Mouse (Mus musculus) megakaryocyte progenitor cell, adult 5-6 weeks (primary cell): ENCODE results near the gene A930002H24Rik. TPM values are rescaled to one million over a fixed set of nuclear protein-coding genes. Genes with fewer than 3 reads are reported as not detected.

Experiments used
- ATAC-seq: replicated peaks from 2 replicates; pipeline ENCODE4 v1.8.0; 2016; ENCODE audit warnings: mild to moderate bottlenecking, moderate TSS enrichment, inconsistent platforms; ENCODE audit not compliant: poor library complexity
- total RNA-seq, 2 experiments: library from RNA; stranded (forward) in 1 of 2; stranded (reverse) in 1 of 2; fragments of 157-497, 149-512 nt in 1 of 2; fragments of 200-1000 nt in 1 of 2; gene quantifications; 2 replicates each; pipeline versions ENCODE4 v1.2.3 to v1.2.4; 2015 to 2017

Gene A930002H24Rik
- total RNA-seq, 2 experiments from 2014 or later: not detected

DNA sequence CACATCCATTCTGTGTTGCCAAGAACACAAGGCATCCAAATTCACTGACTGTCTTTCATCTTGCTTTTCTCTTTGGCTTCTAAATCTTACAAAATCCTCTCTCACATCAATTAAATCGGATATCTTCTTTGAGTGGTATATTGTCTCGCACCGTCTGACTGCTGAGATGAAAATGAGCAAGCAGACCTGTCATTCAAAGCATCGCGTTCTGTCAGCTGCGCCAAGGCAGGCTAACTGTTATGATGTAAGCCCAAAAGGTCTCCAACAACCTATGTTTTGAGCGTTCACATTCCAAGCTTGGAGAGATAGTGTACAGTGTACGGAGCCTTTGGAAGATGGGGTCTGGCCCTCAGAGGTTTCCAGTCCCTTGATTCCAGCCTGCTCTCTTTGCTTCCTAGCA, 26.9 kb downstream of the A930002H24Rik start:
- ATAC-seq: no peak

DNA sequence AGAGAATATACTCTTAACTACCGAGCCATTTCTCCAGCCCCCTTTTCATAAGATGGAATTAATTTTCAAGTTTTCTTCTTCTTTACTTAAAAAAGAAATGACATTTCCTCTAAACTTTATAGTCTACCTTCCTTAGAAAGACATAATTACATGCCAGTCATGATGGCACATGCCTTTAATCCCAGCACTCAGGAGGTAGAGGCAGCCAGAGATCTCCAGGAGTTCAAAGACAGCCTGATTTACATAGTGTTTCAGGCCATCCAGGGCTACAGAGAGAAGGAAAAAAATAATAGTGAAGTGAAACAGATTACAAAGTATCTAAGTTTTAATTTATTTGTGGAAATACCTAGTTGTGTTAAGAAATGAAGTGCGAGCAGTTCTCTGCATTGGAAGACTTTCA, 27.4 kb downstream of the A930002H24Rik start:
- no peak for ATAC-seq

GRCm38 (mm10) chr17:63831550-63831949, 32.0 kb downstream of the A930002H24Rik start:
- ATAC-seq: no peak

DNA sequence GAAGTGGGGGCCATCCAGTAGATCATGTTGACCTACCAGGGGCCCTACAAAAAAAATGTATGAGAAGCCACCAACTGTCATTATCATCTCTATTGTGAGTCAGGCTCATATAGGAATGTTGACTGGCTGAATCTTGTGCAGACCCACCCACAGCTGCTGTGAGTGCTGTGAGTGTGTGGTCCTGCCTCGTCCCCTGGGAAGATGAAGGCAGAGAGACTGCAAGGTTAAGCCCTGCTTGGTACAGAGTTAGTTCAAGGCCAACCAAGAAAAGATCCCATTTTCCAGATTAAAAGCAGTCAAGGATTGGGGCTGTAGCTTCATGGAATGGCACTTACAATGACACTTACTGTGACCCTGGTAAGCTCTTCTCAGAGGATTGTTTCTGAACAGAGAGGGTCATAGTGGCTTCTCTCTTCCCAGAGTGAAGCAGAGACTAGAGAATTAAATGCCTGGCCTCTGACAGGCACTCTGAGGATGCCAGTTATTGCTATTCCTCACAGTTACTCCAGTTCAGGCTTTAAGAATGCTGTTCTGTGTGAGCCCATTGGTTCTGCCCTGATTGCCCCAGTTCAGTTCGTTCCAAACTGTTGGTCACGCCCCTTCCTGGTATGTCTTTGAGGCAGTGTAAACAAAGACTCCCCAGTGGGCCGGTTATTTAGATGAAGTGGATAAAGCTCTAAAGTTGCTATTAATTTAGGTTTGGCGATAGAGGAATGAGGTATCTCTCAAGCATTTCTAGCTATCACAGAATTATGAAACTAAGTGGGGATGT, 34.8 kb downstream of the A930002H24Rik start:
- no peak for ATAC-seq

- ATAC-seq: peak; percentile 91
Measured at GRCm38 (mm10) chr17:63826767-63827166, 36.8 kb downstream of the A930002H24Rik start.

- ATAC-seq: no peak
Measured at GRCm38 (mm10) chr17:63826196-63826595, 37.4 kb downstream of the A930002H24Rik start.

DNA sequence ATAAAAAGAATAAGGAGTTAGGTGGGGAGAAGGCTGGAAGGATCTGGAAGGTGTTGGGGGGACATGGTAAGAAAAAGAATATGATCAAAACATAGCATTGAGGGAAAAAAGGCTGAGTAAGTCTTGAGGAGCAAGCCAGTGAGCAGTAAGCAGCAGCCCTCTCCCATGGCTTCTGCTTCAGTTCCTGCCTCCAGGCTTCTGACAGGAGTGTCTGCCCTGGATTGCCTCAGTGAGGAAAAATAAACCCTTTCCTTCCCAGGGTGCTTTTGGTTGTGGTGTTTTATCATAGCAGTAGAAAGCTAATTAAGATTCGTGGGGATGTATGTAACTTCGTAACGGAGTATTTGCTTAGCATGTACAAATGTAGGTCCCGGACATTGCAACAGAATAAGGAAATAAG, 39.5 kb downstream of the A930002H24Rik start:
- ATAC-seq: no peak

DNA sequence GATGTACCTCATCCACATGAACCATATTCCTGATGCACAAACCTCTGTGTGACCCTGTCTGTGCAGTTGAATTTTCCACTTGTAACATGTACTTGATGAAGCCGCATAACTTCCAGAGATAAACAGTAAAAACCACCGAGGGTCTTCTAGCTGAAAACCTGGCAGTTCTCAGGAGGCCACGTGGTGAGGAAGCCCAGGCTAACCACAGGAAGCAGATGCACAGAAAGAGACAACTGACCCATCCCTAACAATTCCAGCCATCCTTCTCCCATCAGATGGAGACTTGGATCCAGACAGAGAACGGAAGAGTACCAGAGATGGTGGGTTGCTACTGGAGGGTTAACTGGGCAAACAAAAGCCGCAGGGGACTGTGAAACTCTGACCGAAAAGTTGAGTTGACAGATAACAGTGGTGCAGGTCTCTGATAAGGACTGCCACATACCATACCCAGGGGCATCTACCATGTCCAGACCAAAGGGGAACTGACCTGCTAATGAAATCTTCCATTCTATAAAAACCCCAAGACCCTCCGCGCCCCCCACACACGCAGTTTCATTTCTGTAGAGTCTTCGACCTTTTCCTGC, 45.1 kb downstream of the A930002H24Rik start:
- peak; percentile 69 for ATAC-seq

- no peak for ATAC-seq
Measured at GRCm38 (mm10) chr17:63813552-63813951, 50.0 kb downstream of the A930002H24Rik start.

Other genes starting within 250 kb of the A930002H24Rik start
- 4.9 and 5.9 TPM in 2 replicates for gene Fer, start 729 bp downstream of the A930002H24Rik start, total RNA-seq (2015)
- gene Fer, start 729 bp downstream of the A930002H24Rik start, total RNA-seq (2017): 6.7 and 9.7 TPM in 2 replicates